Mouse (Mus musculus) embryonic fibroblast, embryonic 13.5 days (primary cell): ENCODE measurements around the gene Sun2.

Source experiments
- CTCF ChIP-seq: IDR thresholded peaks from 2 replicates; pipeline ENCODE4 v1.5.1; 2011; ENCODE audit warnings: mild to moderate bottlenecking, control low read depth, low read length, moderate library complexity, borderline replicate concordance; ENCODE audit not compliant: insufficient read depth
- POLR2A ChIP-seq: IDR thresholded peaks from 2 replicates; pipeline ENCODE4 v1.6.1; 2011; ENCODE audit warnings: low read depth, mild to moderate bottlenecking, control low read depth, low read length, moderate library complexity

DNA sequence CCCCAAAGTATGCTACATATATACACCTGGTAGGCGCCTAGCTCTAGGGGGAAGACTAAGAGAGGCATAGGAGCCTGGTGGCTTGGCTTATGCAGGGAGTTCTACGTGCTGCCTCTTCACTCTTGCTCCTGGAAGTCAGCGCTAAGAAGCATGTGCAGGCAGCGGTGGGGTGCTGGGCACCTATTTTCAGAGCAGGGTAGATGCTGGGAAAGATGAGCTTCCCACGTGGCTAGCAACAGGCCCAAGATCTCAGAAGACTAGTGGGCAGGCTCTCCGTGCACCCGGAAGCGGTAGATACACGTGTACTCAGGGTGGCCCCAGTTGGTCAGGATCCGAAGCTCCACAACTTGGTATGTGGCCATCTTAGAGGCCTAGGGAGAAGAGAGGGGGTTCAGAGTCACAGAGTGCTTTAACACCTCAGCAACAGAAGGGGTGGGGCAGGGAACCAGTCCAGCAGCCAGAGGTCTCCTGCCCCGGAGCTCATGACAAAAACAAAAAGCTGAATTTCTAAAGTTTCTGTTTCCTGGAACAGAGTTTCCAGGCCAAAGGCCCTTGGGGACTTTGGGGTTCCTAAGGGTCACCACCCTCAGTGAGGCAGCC lies 17.0 kb downstream of the Sun2 start:
- TF ChIP-seq POLR2A (no peak), CTCF (no peak)
